25 mouse cellular contexts compared by ENCODE assay signal in the genomic region with DNA sequence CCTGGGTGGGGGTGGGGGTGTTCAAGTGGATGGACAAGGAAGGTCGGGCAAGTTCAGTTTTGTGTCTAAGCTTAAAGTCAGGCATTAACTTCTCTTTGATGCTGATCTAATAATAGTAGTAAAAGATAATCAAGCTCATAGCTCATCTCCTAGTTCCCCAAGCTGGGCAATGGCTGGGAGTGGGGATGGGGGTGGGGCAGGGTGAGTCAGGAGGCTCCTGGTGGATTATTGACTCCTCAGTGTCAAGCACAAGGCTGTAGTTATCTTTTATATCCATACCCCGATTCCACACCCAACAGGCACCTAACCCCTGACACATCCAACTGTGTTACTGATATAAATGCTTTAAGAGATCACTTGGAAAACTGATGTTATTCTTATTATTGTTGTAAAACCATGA.
DNase-seq lines count a peak whose midpoint lies in the region; ATAC-seq lines count a peak whose summit lies in the region.
"Had no signal": no experiment of that assay in that cellular context is flagged by ENCODE, and none has a peak within 500 bp of the region (broad histone marks: within the 10 kb centered on the region; RNA-seq: fewer than 3 reads in every experiment).

No protein-coding gene starts in this region.

- H3K4me1 ChIP-seq in forebrain, embryonic 13.5 days = no peaks in the 10 kb centered on the region
- H3K4me1 ChIP-seq: forebrain, embryonic 12.5 days; forebrain, embryonic 15.5 days had no signal

- H3K4me3 ChIP-seq in forebrain, embryonic 13.5 days = no peak overlapping the region
- H3K4me3 ChIP-seq: embryonic facial prominence, embryonic 13.5 days; embryonic facial prominence, embryonic 15.5 days; erythroblast, embryonic 14.5 days; forebrain, embryonic 10.5 days; forebrain, embryonic 12.5 days; forebrain, embryonic 15.5 days had no signal

- H3K27ac ChIP-seq in forebrain, embryonic 13.5 days = no peak overlapping the region
- H3K27ac ChIP-seq: embryonic facial prominence, embryonic 13.5 days; embryonic facial prominence, embryonic 15.5 days; forebrain, embryonic 10.5 days; forebrain, embryonic 12.5 days; forebrain, embryonic 15.5 days had no signal

- 91% methylated on average over 2 of the region's 2 CpGs for WGBS in forebrain, embryonic 13.5 days

- H3K4me2 ChIP-seq in forebrain, embryonic 13.5 days = no peak overlapping the region
- H3K4me2 ChIP-seq: embryonic facial prominence, embryonic 13.5 days; embryonic facial prominence, embryonic 15.5 days; forebrain, embryonic 12.5 days; forebrain, embryonic 15.5 days had no signal

- no peaks in the 10 kb centered on the region for H3K36me3 ChIP-seq in forebrain, embryonic 13.5 days (ENCODE audit: poor library complexity, severe bottlenecking)
- H3K36me3 ChIP-seq: embryonic facial prominence, embryonic 13.5 days; embryonic facial prominence, embryonic 15.5 days; forebrain, embryonic 10.5 days; forebrain, embryonic 12.5 days; forebrain, embryonic 15.5 days; G1E had no signal

- peak; percentile 11 for DNase-seq in adrenal gland, postnatal 14 days
- no peak for DNase-seq in adrenal gland, adult (ENCODE audit: inconsistent age in 2 of 2, low spot score in 1 of 2)
- DNase-seq in heart, adult 11 months = peak; percentile 78
- DNase-seq in heart, postnatal 10 days = no peak
- DNase-seq in NIH3T3 (ENCODE audit: low read depth) = peak; percentile 21
- DNase-seq: adrenal gland, postnatal 10 days; B cell, adult 2 months; cerebellum, adult 11 months; cerebellum, adult 18-20 months; cerebellum, adult 8-10 months; cerebellum, adult 9-11 months; cerebellum, postnatal 14 days; cerebellum, postnatal 36 days; embryo, embryonic 11 days; forebrain, postnatal 0 days had no signal

- no peak overlapping the region for H3K9ac ChIP-seq in forebrain, embryonic 13.5 days
- H3K9ac ChIP-seq: embryonic facial prominence, embryonic 13.5 days; embryonic facial prominence, embryonic 15.5 days; forebrain, embryonic 12.5 days; forebrain, embryonic 15.5 days; forebrain, postnatal 0 days had no signal

- no peaks in the 10 kb centered on the region for H3K9me3 ChIP-seq in forebrain, embryonic 13.5 days (replicated peaks)
- H3K9me3 ChIP-seq: embryonic facial prominence, embryonic 13.5 days; embryonic facial prominence, embryonic 15.5 days; forebrain, embryonic 10.5 days; forebrain, embryonic 12.5 days; forebrain, embryonic 15.5 days; G1E had no signal

- ATAC-seq in forebrain, embryonic 13.5 days = no peak
- ATAC-seq: CD4-positive, CD25-positive, alpha-beta regulatory T cell, adult 4 months; forebrain, embryonic 15.5 days; forebrain, postnatal 0 days had no signal

- intact Hi-C loops in heart, postnatal 10 days (cut with DNase I) = no loop called here

- H3K27me3 ChIP-seq in forebrain, embryonic 13.5 days = no peaks in the 10 kb centered on the region
- H3K27me3 ChIP-seq: CH12.LX; embryonic facial prominence, embryonic 15.5 days; forebrain, embryonic 12.5 days; forebrain, embryonic 15.5 days had no signal

Comparison
In these comparisons a context has a peak if more than half of its experiments do, and no peak if none do; other contexts are left out.
1. DNase-seq: peak in adrenal gland, postnatal 14 days (single experiment), heart, adult 11 months (single experiment) and NIH3T3 (single experiment); none in adrenal gland, adult (0 of 2) and heart, postnatal 10 days (0 of 2).